Comparison of ENCODE assay signal across 8 mouse cellular contexts in genomic region chr12:81630915-81631660, GRCm38 (mm10). TPM values are rescaled to one million over a fixed set of nuclear protein-coding genes. Genes with fewer than 3 reads are reported as not detected.
DNase-seq lines count a peak whose midpoint lies in the region; ATAC-seq and TF ChIP-seq lines count a peak whose summit lies in the region.

Gene Ttc9 (plus strand): TSS chr12:81631249.

- no peaks in the 10 kb centered on the region for H3K4me1 ChIP-seq in brown adipose tissue, adult 24 weeks (ENCODE audit: control insufficient read depth, insufficient read depth, insufficient read length, low read length)
- H3K4me1 ChIP-seq in forebrain, embryonic 12.5 days = peaks cover 30% of the 10 kb centered on the region
- H3K4me1 ChIP-seq in hindbrain, embryonic 10.5 days (replicated peaks) = peaks cover 30% of the 10 kb centered on the region

- no peaks in the 10 kb centered on the region for H3K36me3 ChIP-seq in forebrain, embryonic 12.5 days (replicated peaks)
- no peaks in the 10 kb centered on the region for H3K36me3 ChIP-seq in hindbrain, embryonic 10.5 days

- peak; percentile 88 for DNase-seq in R1 (ENCODE audit: low read depth, low spot score)
- peak; percentile 77 for DNase-seq in hindbrain, embryonic 10.5 days (ENCODE audit: low spot score)
- peak; percentile 64 to 65 for DNase-seq in left cerebral cortex, adult 2 months (ENCODE audit: extremely low spot score in 1 of 2, low spot score in 2 of 2)
- DNase-seq in lung, postnatal 25 days (ENCODE audit: low spot score) = peak; percentile 20
- peak; percentile 1 for DNase-seq in skeletal muscle tissue, adult 2 months (ENCODE audit: low read depth, low spot score)
- DNase-seq in B cell, adult 2 months = no peak

- peak; percentile 85 for ATAC-seq in forebrain, embryonic 12.5 days (ENCODE audit: low FRiP score)

- under 1% methylated on average over 82 of the region's 82 CpGs for WGBS in forebrain, embryonic 12.5 days
- WGBS in hindbrain, embryonic 10.5 days = under 1% methylated on average over 82 of the region's 82 CpGs

- H3K4me3 ChIP-seq in brown adipose tissue, adult 24 weeks (ENCODE audit: insufficient read depth, low read depth, low read length) = peak within 1 kb of the TSS; percentile 39
- H3K4me3 ChIP-seq in forebrain, embryonic 12.5 days (replicated peaks) = peak within 1 kb of the TSS; percentile 78
- H3K4me3 ChIP-seq in hindbrain, embryonic 10.5 days = peak within 1 kb of the TSS; percentile 77
- peak within 1 kb of the TSS; percentile 67 for H3K4me3 ChIP-seq in left cerebral cortex, adult 2 months

- no peak for TF ChIP-seq CTCF in left cerebral cortex, adult 2 months (IDR thresholded peaks at IDR 0.05)

- H3K27ac ChIP-seq in brown adipose tissue, adult 24 weeks (replicated peaks; ENCODE audit: low read depth, low read length) = no peak within 1 kb of the TSS
- peak within 1 kb of the TSS; percentile 90 for H3K27ac ChIP-seq in forebrain, embryonic 12.5 days
- H3K27ac ChIP-seq in hindbrain, embryonic 10.5 days = peak within 1 kb of the TSS; percentile 92
- peak within 1 kb of the TSS; percentile 81 for H3K27ac ChIP-seq in left cerebral cortex, adult 2 months

- H3K4me2 ChIP-seq in forebrain, embryonic 12.5 days = peak within 1 kb of the TSS; percentile 91

- H3K9me3 ChIP-seq in forebrain, embryonic 12.5 days = no peaks in the 10 kb centered on the region
- no peaks in the 10 kb centered on the region for H3K9me3 ChIP-seq in hindbrain, embryonic 10.5 days

- peaks cover 26% of the 10 kb centered on the region for H3K27me3 ChIP-seq in forebrain, embryonic 12.5 days
- peaks cover 58% of the 10 kb centered on the region for H3K27me3 ChIP-seq in hindbrain, embryonic 10.5 days (ENCODE audit: insufficient read depth, poor library complexity, severe bottlenecking)

- peak within 1 kb of the TSS; percentile 83 for H3K9ac ChIP-seq in forebrain, embryonic 12.5 days

- intact Hi-C loops in left cerebral cortex, adult 2 months (cut with DNase I) = loop anchor here (5.0 kb wide), 1 partner anchor 146 kb away; no protein-coding TSS in a partner anchor

RNA-seq across cellular contexts. Expression of gene Ttc9, which starts in this region (rescaled TPM):
- polyA plus RNA-seq in brown adipose tissue, adult 24 weeks (2012; ENCODE audit: insufficient read depth, insufficient read length, missing spikeins) = not detected in 2 replicates
- 5.7 and 7.6 TPM in 2 replicates for polyA plus RNA-seq in forebrain, embryonic 12.5 days (2016; fragmentation: Nextera tagmentation; extraction: Ambion mirVana)
- 2.2 and 2.7 TPM in 2 replicates for polyA plus RNA-seq in hindbrain, embryonic 10.5 days (2016; fragmentation: Nextera tagmentation; extraction: Ambion mirVana)
- 10 to 100 TPM; 49.5 to 50.5 TPM for total RNA-seq in left cerebral cortex, adult 2 months (2021)

Comparison
In these comparisons a context has a peak if more than half of its experiments do, and no peak if none do; other contexts are left out.
1. DNase-seq: peak in R1 (single experiment), hindbrain, embryonic 10.5 days (single experiment), left cerebral cortex, adult 2 months (2 of 2), lung, postnatal 25 days (single experiment) and skeletal muscle tissue, adult 2 months (single experiment); none in B cell, adult 2 months (0 of 2).
2. Peak in every context shown above with its lines, with median percentiles within 50 percentile points of each other: H3K4me3 ChIP-seq.